Mouse (Mus musculus) ES-E14 (cell line): ENCODE measurements around the gene Rxfp2. TPM values are rescaled to one million over a fixed set of nuclear protein-coding genes. Genes with fewer than 3 reads are reported as not detected.

Experiments
- DNase-seq: peaks from one replicate; pipeline ENCODE4 v3.0.0-alpha.2; 2013; ENCODE audit warnings: low read depth, low spot score
- H3K27ac ChIP-seq: 2 replicates; pipeline ENCODE4 v1.5.1; 2012; ENCODE audit warnings: low read depth, mild to moderate bottlenecking, low read length, moderate library complexity, mixed read lengths; ENCODE audit not compliant: poor library complexity, insufficient read depth, severe bottlenecking
- H3K36me3 ChIP-seq: 2 replicates; pipeline ENCODE4 v1.6.1; 2012; ENCODE audit warnings: mild to moderate bottlenecking, low read length, moderate library complexity, mixed read lengths; ENCODE audit not compliant: control insufficient read depth, poor library complexity, insufficient read depth, severe bottlenecking
- H3K4me1 ChIP-seq, 2 experiments: fragments of 150-350 bp in 1 of 2; sonication (generic) in 1 of 2; 2 replicates each; pipeline ENCODE4 v1.6.1; 2012; ENCODE audit warnings: low read length in 2 of 2, mild to moderate bottlenecking in 1 of 2, mixed read lengths in 1 of 2; ENCODE audit not compliant: control insufficient read depth in 2 of 2, insufficient read depth in 2 of 2, poor library complexity in 1 of 2
- H3K4me3 ChIP-seq, 2 experiments: fragments of 150-350 bp in 1 of 2; sonication (generic) in 1 of 2; 2 replicates each; pipeline ENCODE4 v1.5.1; 2012; ENCODE audit warnings: low read length in 2 of 2, low read depth in 1 of 2, mild to moderate bottlenecking in 1 of 2, mixed read lengths in 1 of 2; ENCODE audit not compliant: insufficient read depth in 1 of 2, poor library complexity in 1 of 2, severe bottlenecking in 1 of 2
- H3K9ac ChIP-seq: 2 replicates; pipeline ENCODE4 v1.6.1; 2012; ENCODE audit warnings: low read depth, mild to moderate bottlenecking, low read length, mixed read lengths; ENCODE audit not compliant: poor library complexity, insufficient read depth, severe bottlenecking
- H3K9me3 ChIP-seq: fragments of 150-350 bp; sonication (generic); 2 replicates; pipeline ENCODE4 v1.6.1; 2012; ENCODE audit warnings: low read depth, mild to moderate bottlenecking, low read length; ENCODE audit not compliant: control insufficient read depth, insufficient read depth
- CHD2 ChIP-seq: IDR thresholded peaks from 2 replicates; pipeline ENCODE4 v1.6.1; 2014; ENCODE audit warnings: mild to moderate bottlenecking, low read depth, low read length, inconsistent platforms
- HCFC1 ChIP-seq: IDR thresholded peaks from 2 replicates; pipeline ENCODE4 v1.6.1; 2012; ENCODE audit warnings: low read length, inconsistent platforms, borderline replicate concordance; ENCODE audit not compliant: insufficient read depth
- MAFK ChIP-seq: IDR thresholded peaks from 2 replicates; pipeline ENCODE4 v1.6.1; 2014; ENCODE audit warnings: mild to moderate bottlenecking, low read depth, low read length, inconsistent platforms; ENCODE audit not compliant: insufficient read depth
- ZC3H11A ChIP-seq: IDR thresholded peaks from 2 replicates; pipeline ENCODE4 v1.6.1; 2012; ENCODE audit warnings: low read depth, mild to moderate bottlenecking, inconsistent platforms, low read length, borderline replicate concordance
- ZNF384 ChIP-seq: IDR thresholded peaks from 2 replicates; pipeline ENCODE4 v1.6.1; 2012; ENCODE audit warnings: low read depth, low read length, inconsistent platforms
- in situ Hi-C, 2 experiments: fragments of 600-800 bp; cut with MboI; formaldehyde crosslinking; loops; one replicate each; pipeline ENCODE4 v1.15.1; 2025; ENCODE audit warnings: low sequenced_read_pairs in 2 of 2, inconsistent platforms in 1 of 2; ENCODE audit not compliant: unreplicated experiment in 2 of 2
- total RNA-seq: library from RNA; depleted of rRNA; stranded (reverse); fragments of 300-350 nt; gene quantifications from 2 replicates; pipeline ENCODE4 v1.2.3, GENCODE M21; 2012; rRNA removed

The Rxfp2 gene
- total RNA-seq, 1 experiment, result not detected

- TF ChIP-seq HCFC1 (no peak), CHD2 (no peak), MAFK (no peak), ZNF384 (no peak), ZC3H11A (no peak)
Measured at GRCm38 (mm10) chr5:150130144-150130543, 111.7 kb downstream of the Rxfp2 start.

GRCm38 (mm10) chr5:150131166-150131565, 112.7 kb downstream of the Rxfp2 start:
- no peak overlapping the region for H3K9ac ChIP-seq
- no peaks in the 10 kb centered on the region for H3K9me3 ChIP-seq
- no peak overlapping the region for H3K4me3 ChIP-seq
- no peak overlapping the region for H3K27ac ChIP-seq
- no peak for DNase-seq
- H3K4me1 ChIP-seq, result no peaks in the 10 kb centered on the region
- TF ChIP-seq CHD2 (no peak), ZNF384 (no peak), ZC3H11A (no peak), MAFK (no peak), HCFC1 (no peak)
- in situ Hi-C loops, result no loop called here
- H3K36me3 ChIP-seq, result no peaks in the 10 kb centered on the region

More at GRCm38 (mm10) chr5:150130144-150130543, 111.7 kb downstream of the Rxfp2 start:
- Histone ChIP-seq H3K9ac (no peak overlapping the region), H3K36me3 (no peaks in the 10 kb centered on the region), H3K27ac (no peak overlapping the region), H3K4me1 (no peaks in the 10 kb centered on the region), H3K9me3 (no peaks in the 10 kb centered on the region), H3K4me3 (no peak overlapping the region)
- in situ Hi-C loops, result no loop called here
- DNase-seq, result no peak

Other genes starting within 250 kb of the Rxfp2 start
- gene Fry, start 100.0 kb downstream of the Rxfp2 start, total RNA-seq, result 8.4 and 18.6 TPM in 2 replicates